Mouse (Mus musculus) kidney, postnatal 10 days (tissue): ENCODE results near the gene 1500009L16Rik.

Source experiments
- DNase-seq: peaks from one replicate; pipeline ENCODE4 v3.0.0; 2021; ENCODE audit warnings: mixed read lengths

The 1500009L16Rik gene

GRCm38 (mm10) chr10:83722579-83723031 is at the start of gene 1500009L16Rik:
Gene 1500009L16Rik (plus strand): TSS chr10:83722865.
- DNase-seq, result peak; percentile 90

GRCm38 (mm10) chr10:83681334-83681733 is 41.3 kb upstream of the 1500009L16Rik start:
- DNase-seq, result no peak

GRCm38 (mm10) chr10:83688215-83688614 is 34.5 kb upstream of the 1500009L16Rik start:
- no peak for DNase-seq

GRCm38 (mm10) chr10:83692175-83692895 is 30.3 kb upstream of the 1500009L16Rik start:
- no peak for DNase-seq

- no peak for DNase-seq
Measured at GRCm38 (mm10) chr10:83696226-83696625, 26.4 kb upstream of the 1500009L16Rik start.

- DNase-seq, result no peak
Measured at GRCm38 (mm10) chr10:83706628-83707027, 16.0 kb upstream of the 1500009L16Rik start.

- no peak for DNase-seq
Measured at GRCm38 (mm10) chr10:83709920-83710319, 12.7 kb upstream of the 1500009L16Rik start.

- no peak for DNase-seq
Measured at GRCm38 (mm10) chr10:83711769-83712168, 10.9 kb upstream of the 1500009L16Rik start.

- no peak for DNase-seq
Measured at GRCm38 (mm10) chr10:83718855-83719474, 3.7 kb upstream of the 1500009L16Rik start.

- peak; percentile 65 for DNase-seq
Measured at GRCm38 (mm10) chr10:83723055-83723454, 390 bp downstream of the 1500009L16Rik start.

GRCm38 (mm10) chr10:83724351-83725059 is 1.8 kb downstream of the 1500009L16Rik start:
- no peak for DNase-seq

- peak; percentile 63 for DNase-seq
Measured at GRCm38 (mm10) chr10:83726164-83726563, 3.5 kb downstream of the 1500009L16Rik start.

GRCm38 (mm10) chr10:83727846-83728245 is 5.2 kb downstream of the 1500009L16Rik start:
- DNase-seq, result no peak

- DNase-seq, result no peak
Measured at GRCm38 (mm10) chr10:83728529-83728928, 5.9 kb downstream of the 1500009L16Rik start.

GRCm38 (mm10) chr10:83729076-83729475 is 6.4 kb downstream of the 1500009L16Rik start:
- no peak for DNase-seq

GRCm38 (mm10) chr10:83729492-83729891 is 6.8 kb downstream of the 1500009L16Rik start:
- DNase-seq, result peak; percentile 93

GRCm38 (mm10) chr10:83733725-83734124 is 11.1 kb downstream of the 1500009L16Rik start:
- DNase-seq, result no peak

GRCm38 (mm10) chr10:83738996-83739655 is 16.5 kb downstream of the 1500009L16Rik start:
- peak; percentile 36 for DNase-seq

- DNase-seq, result no peak
Measured at GRCm38 (mm10) chr10:83744656-83745055, 22.0 kb downstream of the 1500009L16Rik start.

- no peak for DNase-seq
Measured at GRCm38 (mm10) chr10:83753056-83753455, 30.4 kb downstream of the 1500009L16Rik start.

GRCm38 (mm10) chr10:83757343-83757962 is 34.8 kb downstream of the 1500009L16Rik start:
- DNase-seq, result peak; percentile 49

- no peak for DNase-seq
Measured at GRCm38 (mm10) chr10:83758732-83759131, 36.1 kb downstream of the 1500009L16Rik start.
